Mouse (Mus musculus) pancreas, adult 10 weeks (tissue): ENCODE data around the gene Olfr15. TPM values are rescaled to one million over a fixed set of nuclear protein-coding genes. Genes with fewer than 3 reads are reported as not detected.

Experiments used
- polyA plus RNA-seq: library from polyadenylated mRNA; stranded (reverse); fragments of 350-450 nt; fragmentation: Illumina TruSeq; extraction: RNeasy Lipid Tissue Mini Kit (QIAGEN cat#74804); gene quantifications from one replicate; pipeline ENCODE4 v1.2.3, GENCODE M21; 2015; ENCODE audit warnings: low read depth, low replicate concordance; ENCODE audit not compliant: insufficient read depth

The Olfr15 gene
- polyA plus RNA-seq = not detected

DNA sequence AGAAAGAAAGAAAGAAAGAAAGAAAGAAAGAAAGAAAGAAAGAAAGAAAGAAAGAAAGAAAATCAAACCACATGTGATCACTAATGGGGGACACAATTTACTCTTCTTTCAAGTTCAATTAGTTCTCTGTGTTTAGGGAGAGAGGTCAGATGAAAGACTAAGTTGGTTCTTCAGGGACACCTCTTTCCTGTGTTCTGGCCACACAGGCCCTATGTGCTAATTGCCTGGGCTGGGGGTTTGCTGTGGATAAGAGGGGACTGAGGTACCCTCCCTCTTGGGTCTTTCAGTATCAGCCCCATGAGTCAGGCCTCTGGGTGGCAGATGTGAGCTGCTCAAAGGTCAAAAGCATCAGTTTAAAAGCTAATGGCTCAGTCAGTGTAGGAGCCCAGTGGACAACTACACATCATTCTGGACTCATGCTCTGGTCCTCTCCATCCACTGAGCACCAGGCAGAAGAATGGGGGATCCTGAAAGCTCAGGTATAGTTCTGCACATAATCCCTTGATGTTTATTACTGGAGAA is at the start of gene Olfr15:
Olfr15 (plus strand) TSS at position 291 of the 522 bp plus-strand sequence.

DNA sequence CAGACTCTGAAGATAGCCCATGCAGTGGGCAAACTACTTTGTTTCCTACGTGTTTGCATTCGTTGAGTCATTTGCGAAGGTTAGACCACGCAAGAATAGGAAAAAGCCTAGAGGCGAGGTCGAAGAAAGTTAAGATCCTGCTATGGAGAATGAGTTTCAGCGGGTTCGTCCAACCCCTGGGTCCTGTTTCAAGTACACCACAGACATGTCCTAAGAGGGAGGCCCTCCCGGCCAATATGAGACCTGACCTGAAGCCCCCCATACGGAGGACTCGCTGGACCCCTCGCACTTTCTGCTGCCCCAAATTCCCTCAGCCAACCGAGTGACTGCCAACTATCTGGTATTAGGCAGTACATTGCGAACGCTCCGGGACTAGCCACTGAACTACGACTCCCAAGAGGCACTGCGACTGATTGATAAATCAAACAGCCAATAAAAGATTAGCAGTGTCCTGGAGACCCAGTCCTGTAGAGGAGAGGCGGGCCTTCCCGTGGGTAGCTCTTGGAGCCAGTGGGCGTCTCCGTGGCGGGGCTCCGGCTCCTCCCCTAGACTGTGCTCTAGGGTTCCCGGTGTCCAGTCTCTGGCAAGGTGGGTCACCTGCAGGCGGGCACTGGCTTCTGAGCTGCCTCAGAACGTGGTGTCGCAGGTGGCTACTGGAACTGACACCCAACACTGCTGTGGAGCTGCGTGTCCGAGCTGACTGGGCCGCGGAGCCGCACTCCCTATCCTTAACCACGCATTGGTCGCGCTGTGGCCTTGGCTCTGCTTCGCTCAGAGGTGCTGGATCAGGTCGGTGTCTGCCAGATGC is 16.2 kb downstream of the Olfr15 start, which contains the start of gene Zfp174:
Zfp174 (plus strand) TSS at position 558 of the 808 bp plus-strand sequence.

DNA sequence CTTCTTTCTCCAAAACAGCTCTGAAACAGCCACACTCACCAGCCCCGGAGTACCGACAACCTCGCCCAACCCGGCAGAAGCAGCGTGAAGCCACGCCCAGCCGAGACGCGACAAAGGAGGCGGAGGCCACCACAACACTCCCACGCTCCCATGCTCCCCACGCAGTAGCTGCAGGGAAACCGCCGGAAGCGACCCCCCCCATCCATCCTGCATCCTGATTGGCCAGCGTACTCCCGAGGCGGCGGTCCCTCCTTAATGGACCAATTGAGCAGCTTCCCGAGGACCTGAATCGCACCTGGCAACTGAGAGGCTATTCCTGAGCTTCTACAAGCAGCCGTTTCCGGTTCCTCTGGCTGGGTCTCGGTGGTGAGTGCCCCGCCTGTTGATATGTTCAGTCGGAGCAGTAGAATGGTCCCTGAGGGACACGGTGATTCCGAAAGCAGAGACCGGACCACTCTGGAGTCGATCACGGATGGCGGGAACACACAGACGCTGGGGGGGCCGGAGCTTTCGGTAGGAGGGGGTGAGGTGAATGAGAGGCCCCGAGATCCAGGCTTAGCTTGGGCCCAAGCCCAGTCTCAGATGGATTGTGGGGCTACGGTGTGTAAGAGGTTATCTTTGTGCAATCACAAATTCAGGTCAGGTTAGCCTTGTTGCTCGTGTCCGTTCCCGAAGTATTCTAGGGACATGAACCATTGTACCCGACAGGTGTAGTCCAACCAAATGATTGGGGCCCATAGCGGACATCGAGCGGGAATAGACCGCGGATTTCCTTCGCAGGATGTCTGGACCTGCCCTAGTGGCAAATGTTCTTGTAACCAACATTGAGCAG is 41.8 kb downstream of the Olfr15 start, which contains the start of gene Naa60:
Naa60 (plus strand) TSS at position 160 of the 832 bp plus-strand sequence.

DNA sequence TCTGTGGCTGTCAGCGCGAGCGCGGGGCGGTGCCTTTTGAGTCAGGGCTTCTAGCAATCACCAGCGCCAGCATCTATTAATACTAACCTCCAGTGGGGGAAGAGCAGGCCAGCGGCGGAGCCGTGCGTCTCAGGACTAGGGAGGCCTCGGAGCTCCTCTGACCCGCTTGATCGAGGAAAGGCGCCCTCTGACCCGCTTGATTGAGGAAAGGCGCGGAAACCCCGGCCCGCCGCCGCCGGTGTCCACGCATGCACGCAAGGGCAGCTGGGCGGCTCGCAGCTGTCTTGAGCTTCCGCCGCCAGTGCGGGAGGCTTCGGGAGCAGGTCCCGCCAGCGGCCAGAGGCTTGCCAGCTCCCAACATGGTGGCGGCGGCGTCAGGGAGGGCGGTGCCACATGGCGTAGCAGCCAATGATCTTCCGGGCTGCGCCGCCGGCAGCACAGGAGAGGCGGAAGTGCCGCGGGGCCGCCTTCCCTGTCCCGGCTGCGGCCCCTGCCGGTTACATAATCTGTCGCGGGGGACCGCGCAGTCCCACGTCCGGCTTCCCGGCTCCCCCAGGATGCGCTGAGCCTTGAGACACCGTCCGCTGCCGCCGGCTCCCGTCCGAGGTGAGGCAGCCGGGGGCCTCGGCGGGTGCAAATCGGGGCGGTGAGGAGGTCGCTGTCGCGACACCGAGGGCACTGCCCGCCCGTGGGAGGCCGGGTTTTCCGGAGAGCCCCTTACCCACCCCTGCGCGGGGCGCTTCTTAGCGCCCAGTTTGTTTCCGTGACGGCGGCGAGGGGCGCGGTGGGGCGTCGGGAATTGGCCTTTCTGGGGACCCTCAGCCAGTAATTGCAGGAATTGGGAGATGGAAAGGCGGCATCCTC is 53.8 kb downstream of the Olfr15 start, which contains the start of the genes Zfp597 and Gm20695:
Zfp597 (minus strand) TSS at position 361 of the 864 bp plus-strand sequence.
Gm20695 (plus strand) TSS at position 448 of the 864 bp plus-strand sequence.

Other genes starting within 250 kb of the Olfr15 start
- not detected for gene Olfr161, start 239.8 kb upstream of the Olfr15 start, polyA plus RNA-seq
- gene Mefv, start 112.8 kb upstream of the Olfr15 start, polyA plus RNA-seq = not detected
- gene Zfp263, start 86.8 kb upstream of the Olfr15 start, polyA plus RNA-seq = 11.1 TPM
- gene Zfp174, start 16.4 kb downstream of the Olfr15 start, polyA plus RNA-seq = 0.96 TPM
- 18.0 TPM for gene Naa60, start 41.5 kb downstream of the Olfr15 start, polyA plus RNA-seq
- 3.2 TPM for gene Zfp597, start 53.7 kb downstream of the Olfr15 start, polyA plus RNA-seq
- not detected for gene Gm20695, start 53.8 kb downstream of the Olfr15 start, polyA plus RNA-seq
- 0.61 TPM for gene 1700037C18Rik, start 77.8 kb downstream of the Olfr15 start, polyA plus RNA-seq
- gene Cluap1, start 77.9 kb downstream of the Olfr15 start, polyA plus RNA-seq = 4.0 TPM
- not detected for gene Nlrc3, start 145.8 kb downstream of the Olfr15 start, polyA plus RNA-seq
- gene Slx4, start 172.9 kb downstream of the Olfr15 start, polyA plus RNA-seq = 7.0 TPM
- gene Dnase1, start 206.1 kb downstream of the Olfr15 start, polyA plus RNA-seq = not detected
- 12.6 TPM for gene Trap1, start 246.9 kb downstream of the Olfr15 start, polyA plus RNA-seq